Comparison of ENCODE assay signal across 10 mouse cellular contexts in genomic region chr11:113681979-113682378, GRCm38 (mm10). TPM values are rescaled to one million over a fixed set of nuclear protein-coding genes. Genes with fewer than 3 reads are reported as not detected.
A peak's percentile ranks its signal among the peaks of the same experiment; 100 is the strongest.
DNase-seq lines count a peak whose midpoint lies in the region; ATAC-seq lines count a peak whose summit lies in the region.
"Had no signal": no experiment of that assay in that cellular context is flagged by ENCODE, and none has a peak within 500 bp of the region (broad histone marks: within the 10 kb centered on the region; RNA-seq: fewer than 3 reads in every experiment).

No protein-coding gene starts in this region.

- H3K27me3 ChIP-seq in intestine, embryonic 14.5 days (replicated peaks; ENCODE audit: control insufficient read depth, insufficient read depth, low read length): no peaks in the 10 kb centered on the region
- no peaks in the 10 kb centered on the region for H3K27me3 ChIP-seq in intestine, embryonic 16.5 days (replicated peaks; ENCODE audit: control insufficient read depth, insufficient read depth, low read length)
- H3K27me3 ChIP-seq in hindbrain, embryonic 13.5 days: no peaks in the 10 kb centered on the region
- H3K27me3 ChIP-seq in midbrain, embryonic 13.5 days: no peaks in the 10 kb centered on the region

- no peak overlapping the region for H3K27ac ChIP-seq in intestine, embryonic 14.5 days (ENCODE audit: low read depth)
- no peak overlapping the region for H3K27ac ChIP-seq in intestine, embryonic 16.5 days (ENCODE audit: low read length)
- no peak overlapping the region for H3K27ac ChIP-seq in hindbrain, embryonic 13.5 days
- H3K27ac ChIP-seq in midbrain, embryonic 13.5 days: no peak overlapping the region

- DNase-seq in intestine, embryonic 14.5 days (ENCODE audit: low spot score): no peak
- peak; percentile 66 for DNase-seq in adipocyte (ENCODE audit: low spot score)
- DNase-seq in spleen, postnatal 10 days (ENCODE audit: low spot score in 2 of 2): no peak
- DNase-seq in adrenal gland, adult 8-10 months: no peak
- no peak for DNase-seq in layer of hippocampus, adult 18-20 months (ENCODE audit: low spot score in 2 of 2)
- DNase-seq: left cerebral cortex, postnatal 4 days; spleen, adult 18-20 months had no signal

- H3K36me3 ChIP-seq in intestine, embryonic 14.5 days (ENCODE audit: control insufficient read depth, insufficient read depth, low read length): peaks cover 5% of the 10 kb centered on the region
- H3K36me3 ChIP-seq in intestine, embryonic 16.5 days (ENCODE audit: control insufficient read depth, insufficient read depth, low read length): no peaks in the 10 kb centered on the region
- peaks cover 1% of the 10 kb centered on the region for H3K36me3 ChIP-seq in hindbrain, embryonic 13.5 days
- peaks cover 2% of the 10 kb centered on the region for H3K36me3 ChIP-seq in midbrain, embryonic 13.5 days

- no peak for ATAC-seq in intestine, embryonic 14.5 days (replicated peaks; ENCODE audit: low FRiP score, low TSS enrichment, low read depth)
- no peak for ATAC-seq in intestine, embryonic 16.5 days
- no peak for ATAC-seq in hindbrain, embryonic 13.5 days (ENCODE audit: low FRiP score)
- ATAC-seq in midbrain, embryonic 13.5 days: no peak

- H3K4me3 ChIP-seq in intestine, embryonic 14.5 days (ENCODE audit: low read depth, low read length): peak overlapping the region; percentile 93; the same call in 1 of the 2 replicates
- no peak overlapping the region for H3K4me3 ChIP-seq in intestine, embryonic 16.5 days (ENCODE audit: low read length)
- peak overlapping the region; percentile 93; the same call in 1 of the 2 replicates for H3K4me3 ChIP-seq in hindbrain, embryonic 13.5 days
- H3K4me3 ChIP-seq in midbrain, embryonic 13.5 days (replicated peaks): peak overlapping the region; percentile 4; the same call in 1 of the 2 replicates

- H3K4me2 ChIP-seq in intestine, embryonic 14.5 days (ENCODE audit: low read length): peak overlapping the region; percentile 75
- H3K4me2 ChIP-seq in intestine, embryonic 16.5 days (ENCODE audit: low read depth, low read length): no peak overlapping the region
- H3K4me2 ChIP-seq in hindbrain, embryonic 13.5 days: peak overlapping the region; percentile 94
- H3K4me2 ChIP-seq in midbrain, embryonic 13.5 days (replicated peaks): peak overlapping the region; percentile 94

- H3K4me1 ChIP-seq in intestine, embryonic 14.5 days (replicated peaks; ENCODE audit: control insufficient read depth, insufficient read depth, low read length): peaks cover 25% of the 10 kb centered on the region
- H3K4me1 ChIP-seq in intestine, embryonic 16.5 days (ENCODE audit: control insufficient read depth, insufficient read depth, low read length): peaks cover 22% of the 10 kb centered on the region
- H3K4me1 ChIP-seq in hindbrain, embryonic 13.5 days (replicated peaks): peaks cover 66% of the 10 kb centered on the region
- peaks cover 58% of the 10 kb centered on the region for H3K4me1 ChIP-seq in midbrain, embryonic 13.5 days (replicated peaks)

- H3K9ac ChIP-seq in intestine, embryonic 14.5 days (ENCODE audit: low read length): no peak overlapping the region
- H3K9ac ChIP-seq in intestine, embryonic 16.5 days (ENCODE audit: low read depth, low read length): no peak overlapping the region
- no peak overlapping the region; the same call in 1 of the 2 replicates for H3K9ac ChIP-seq in hindbrain, embryonic 13.5 days
- no peak overlapping the region for H3K9ac ChIP-seq in midbrain, embryonic 13.5 days (replicated peaks)

- no peaks in the 10 kb centered on the region for H3K9me3 ChIP-seq in intestine, embryonic 14.5 days (ENCODE audit: control insufficient read depth, low read length)
- H3K9me3 ChIP-seq in intestine, embryonic 16.5 days (ENCODE audit: control insufficient read depth, low read length): no peaks in the 10 kb centered on the region
- H3K9me3 ChIP-seq in hindbrain, embryonic 13.5 days: no peaks in the 10 kb centered on the region
- H3K9me3 ChIP-seq in midbrain, embryonic 13.5 days: no peaks in the 10 kb centered on the region

RNA-seq across cellular contexts. Expression of gene Fam104a, which starts 2.0 kb away (rescaled TPM):
- polyA plus RNA-seq in intestine, embryonic 14.5 days (2014; fragmentation: Nextera tagmentation; extraction: Ambion mirVana): 49.6 and 52.3 TPM in 2 replicates
- polyA plus RNA-seq in intestine, embryonic 16.5 days (2015; fragmentation: Nextera tagmentation; extraction: Ambion mirVana): 40.5 and 41.7 TPM in 2 replicates
- polyA plus RNA-seq in hindbrain, embryonic 13.5 days (2015; fragmentation: Nextera tagmentation; extraction: Ambion mirVana): 45.0 and 46.9 TPM in 2 replicates
- polyA plus RNA-seq in midbrain, embryonic 13.5 days (2015; fragmentation: Nextera tagmentation; extraction: Ambion mirVana): 44.7 and 47.9 TPM in 2 replicates
- total RNA-seq in adrenal gland, adult 8-10 months (2022): 10 to 100 TPM; 28.9 to 34.4 (median 31.0) TPM
- total RNA-seq in layer of hippocampus, adult 18-20 months (2021): 10 to 100 TPM; 31.1 to 33.6 TPM

RNA-seq across cellular contexts. Expression of gene D11Wsu47e, which starts 2.2 kb away (rescaled TPM):
- 22.9 and 23.9 TPM in 2 replicates for polyA plus RNA-seq in intestine, embryonic 14.5 days (2014; fragmentation: Nextera tagmentation; extraction: Ambion mirVana)
- 13.8 and 14.5 TPM in 2 replicates for polyA plus RNA-seq in intestine, embryonic 16.5 days (2015; fragmentation: Nextera tagmentation; extraction: Ambion mirVana)
- polyA plus RNA-seq in hindbrain, embryonic 13.5 days (2015; fragmentation: Nextera tagmentation; extraction: Ambion mirVana): 21.9 and 22.4 TPM in 2 replicates
- 21.4 and 26.7 TPM in 2 replicates for polyA plus RNA-seq in midbrain, embryonic 13.5 days (2015; fragmentation: Nextera tagmentation; extraction: Ambion mirVana)
- total RNA-seq in adrenal gland, adult 8-10 months (2022): 10 to 100 TPM; 16.7 to 21.8 (median 18.1) TPM
- 10 to 100 TPM; 13.1 to 13.8 TPM for total RNA-seq in layer of hippocampus, adult 18-20 months (2021)

RNA-seq across cellular contexts. Expression of gene Cpsf4l, which starts 27.8 kb away (rescaled TPM):
- polyA plus RNA-seq in intestine, embryonic 14.5 days (2014; fragmentation: Nextera tagmentation; extraction: Ambion mirVana): 0.18 and 0.34 TPM in 2 replicates
- 0.12 and 0.33 TPM in 2 replicates for polyA plus RNA-seq in intestine, embryonic 16.5 days (2015; fragmentation: Nextera tagmentation; extraction: Ambion mirVana)
- polyA plus RNA-seq in hindbrain, embryonic 13.5 days (2015; fragmentation: Nextera tagmentation; extraction: Ambion mirVana): 0.48 and 0.52 TPM in 2 replicates
- polyA plus RNA-seq in midbrain, embryonic 13.5 days (2015; fragmentation: Nextera tagmentation; extraction: Ambion mirVana): 0.31 and 0.54 TPM in 2 replicates
- total RNA-seq in adrenal gland, adult 8-10 months (2022): under 1 TPM; 0.43 to 1.00 (median 0.75) TPM
- not detected for total RNA-seq in layer of hippocampus, adult 18-20 months (2021)
- total RNA-seq: left cerebral cortex, postnatal 4 days had no signal

RNA-seq across cellular contexts. Expression of gene Slc39a11, which starts 32.1 kb away (rescaled TPM):
- polyA plus RNA-seq in intestine, embryonic 14.5 days (2014; fragmentation: Nextera tagmentation; extraction: Ambion mirVana): 24.0 and 24.4 TPM in 2 replicates
- 52.8 and 56.5 TPM in 2 replicates for polyA plus RNA-seq in intestine, embryonic 16.5 days (2015; fragmentation: Nextera tagmentation; extraction: Ambion mirVana)
- 32.2 and 34.2 TPM in 2 replicates for polyA plus RNA-seq in hindbrain, embryonic 13.5 days (2015; fragmentation: Nextera tagmentation; extraction: Ambion mirVana)
- polyA plus RNA-seq in midbrain, embryonic 13.5 days (2015; fragmentation: Nextera tagmentation; extraction: Ambion mirVana): 29.8 and 31.2 TPM in 2 replicates
- 10 to 100 TPM; 32.5 to 40.2 (median 36.8) TPM for total RNA-seq in adrenal gland, adult 8-10 months (2022)
- 10 to 100 TPM; 20.4 to 25.4 TPM for total RNA-seq in layer of hippocampus, adult 18-20 months (2021)

RNA-seq across cellular contexts. Expression of gene Cog1, which starts 33.0 kb away (rescaled TPM):
- 25.2 and 25.7 TPM in 2 replicates for polyA plus RNA-seq in intestine, embryonic 14.5 days (2014; fragmentation: Nextera tagmentation; extraction: Ambion mirVana)
- 24.9 and 25.0 TPM in 2 replicates for polyA plus RNA-seq in intestine, embryonic 16.5 days (2015; fragmentation: Nextera tagmentation; extraction: Ambion mirVana)
- 33.4 and 35.6 TPM in 2 replicates for polyA plus RNA-seq in hindbrain, embryonic 13.5 days (2015; fragmentation: Nextera tagmentation; extraction: Ambion mirVana)
- polyA plus RNA-seq in midbrain, embryonic 13.5 days (2015; fragmentation: Nextera tagmentation; extraction: Ambion mirVana): 31.7 and 33.2 TPM in 2 replicates
- total RNA-seq in adrenal gland, adult 8-10 months (2022): 10 to 100 TPM; 45.5 to 63.0 (median 54.6) TPM
- 10 to 100 TPM; 50.7 to 58.3 TPM for total RNA-seq in layer of hippocampus, adult 18-20 months (2021)
